Mouse (Mus musculus): ENCODE measurements at regions not wholly inside any gene's neighbourhood (a gene's known extent, or its start where the extent isn't known, plus 50 kb on each side); places are given as distances from the start of the nearest gene placed in this dataset.

- H3K9me3 ChIP-seq, result no peaks in the 10 kb centered on the region
- H3K27ac ChIP-seq, result no peak overlapping the region
- 88% methylated on average over 3 of the region's 3 CpGs for WGBS
- H3K4me1 ChIP-seq, result no peaks in the 10 kb centered on the region
- no peak for DNase-seq (ENCODE audit: extremely low spot score, low spot score)
- no peaks in the 10 kb centered on the region for H3K36me3 ChIP-seq (replicated peaks)
- H3K4me3 ChIP-seq, result no peak overlapping the region
- no peaks in the 10 kb centered on the region for H3K27me3 ChIP-seq (ENCODE audit: poor library complexity, severe bottlenecking)
These were observed 639.4 kb upstream of the B3galt2 start for GRCm38 (mm10) chr1:143001112-143001511.

- no peaks in the 10 kb centered on the region for H3K27me3 ChIP-seq (ENCODE audit: poor library complexity, severe bottlenecking)
- no peak for DNase-seq (ENCODE audit: extremely low spot score, low spot score)
- H3K4me3 ChIP-seq, result no peak overlapping the region
- no peak overlapping the region for H3K27ac ChIP-seq
- no peaks in the 10 kb centered on the region for H3K4me1 ChIP-seq
- WGBS, result 90% methylated on average over 3 of the region's 3 CpGs
- H3K36me3 ChIP-seq (replicated peaks), result no peaks in the 10 kb centered on the region
- H3K9me3 ChIP-seq, result no peaks in the 10 kb centered on the region
These were observed 634.4 kb upstream of the B3galt2 start for GRCm38 (mm10) chr1:143006045-143006444.

DNA sequence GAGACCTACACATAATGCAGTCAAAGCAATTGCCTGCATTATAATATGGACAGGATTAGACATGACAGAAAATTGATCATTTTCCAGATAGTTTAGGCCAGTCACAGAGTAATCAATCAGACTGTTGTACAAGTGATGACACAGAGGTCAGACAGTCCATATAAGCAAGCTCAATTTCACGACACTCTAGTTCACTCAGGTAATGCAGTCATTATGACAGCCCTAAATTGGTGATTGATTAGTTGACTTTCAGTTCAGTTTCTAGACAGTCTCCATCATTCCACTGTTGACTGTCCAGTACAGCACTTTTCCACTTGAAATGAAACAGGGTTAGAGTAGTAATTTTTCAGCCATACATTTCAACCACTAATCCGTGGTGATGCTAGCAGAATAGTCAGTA, 620.5 kb upstream of the B3galt2 start:
- WGBS, result 90% methylated on average over 2 of the region's 2 CpGs
- Histone ChIP-seq H3K9me3 (no peaks in the 10 kb centered on the region), H3K4me1 (no peaks in the 10 kb centered on the region), H3K4me3 (no peak overlapping the region), H3K36me3 (replicated peaks) (no peaks in the 10 kb centered on the region), H3K27ac (no peak overlapping the region), H3K27me3 (ENCODE audit: poor library complexity, severe bottlenecking) (no peaks in the 10 kb centered on the region)
- DNase-seq (ENCODE audit: extremely low spot score, low spot score), result no peak

DNA sequence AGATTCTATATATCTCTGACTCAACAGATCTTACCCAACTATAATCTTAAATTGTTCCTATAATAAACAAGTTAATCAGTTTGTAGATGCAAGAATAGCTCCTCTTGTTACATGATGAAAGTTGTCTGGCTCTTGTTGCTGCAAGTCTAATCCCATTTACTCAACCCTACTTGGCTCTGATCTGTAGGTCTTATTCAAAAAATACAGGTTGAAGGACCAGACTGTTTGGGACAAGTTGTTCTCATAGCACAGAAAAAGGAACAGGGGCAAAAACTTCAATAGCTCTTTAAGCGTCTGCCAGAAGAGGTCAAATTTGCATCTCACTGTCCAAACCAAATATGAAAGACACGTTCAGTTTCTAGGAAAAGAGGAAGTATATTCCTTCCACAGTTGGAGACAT, 587.3 kb upstream of the B3galt2 start:
- DNase-seq (ENCODE audit: extremely low spot score, low spot score), result no peak
- no peaks in the 10 kb centered on the region for H3K4me1 ChIP-seq
- no peaks in the 10 kb centered on the region for H3K36me3 ChIP-seq (replicated peaks)
- H3K27ac ChIP-seq, result no peak overlapping the region
- H3K27me3 ChIP-seq (ENCODE audit: poor library complexity, severe bottlenecking), result no peaks in the 10 kb centered on the region
- no peaks in the 10 kb centered on the region for H3K9me3 ChIP-seq
- no peak overlapping the region for H3K4me3 ChIP-seq
- WGBS, result 89% methylated on average over 2 of the region's 2 CpGs

DNA sequence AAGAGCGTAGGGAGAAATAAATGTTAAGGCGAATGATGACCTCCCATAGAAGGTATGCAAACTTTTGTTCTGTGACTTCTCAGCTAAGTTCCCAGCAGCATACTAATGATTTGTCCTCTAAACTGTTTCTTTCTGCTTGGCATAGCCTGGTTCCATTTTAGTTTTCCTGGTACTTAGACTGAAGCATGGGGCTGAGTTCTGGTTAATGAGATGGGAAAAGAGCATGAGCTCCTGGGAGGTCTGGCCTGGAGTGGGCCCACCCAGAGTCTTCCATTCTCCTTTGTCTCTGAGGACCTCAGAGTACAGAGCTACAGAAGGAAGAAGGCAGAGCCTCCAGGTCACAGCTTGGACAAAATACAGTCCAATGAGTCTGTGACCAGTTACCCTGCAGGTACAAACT, 586.9 kb upstream of the B3galt2 start:
- no peaks in the 10 kb centered on the region for H3K27me3 ChIP-seq (ENCODE audit: poor library complexity, severe bottlenecking)
- no peak overlapping the region for H3K4me3 ChIP-seq
- no peaks in the 10 kb centered on the region for H3K4me1 ChIP-seq
- H3K27ac ChIP-seq, result no peak overlapping the region
- no peaks in the 10 kb centered on the region for H3K36me3 ChIP-seq (replicated peaks)
- WGBS, result 91% methylated on average over 2 of the region's 2 CpGs
- DNase-seq (ENCODE audit: extremely low spot score, low spot score), result no peak
- no peaks in the 10 kb centered on the region for H3K9me3 ChIP-seq

DNA sequence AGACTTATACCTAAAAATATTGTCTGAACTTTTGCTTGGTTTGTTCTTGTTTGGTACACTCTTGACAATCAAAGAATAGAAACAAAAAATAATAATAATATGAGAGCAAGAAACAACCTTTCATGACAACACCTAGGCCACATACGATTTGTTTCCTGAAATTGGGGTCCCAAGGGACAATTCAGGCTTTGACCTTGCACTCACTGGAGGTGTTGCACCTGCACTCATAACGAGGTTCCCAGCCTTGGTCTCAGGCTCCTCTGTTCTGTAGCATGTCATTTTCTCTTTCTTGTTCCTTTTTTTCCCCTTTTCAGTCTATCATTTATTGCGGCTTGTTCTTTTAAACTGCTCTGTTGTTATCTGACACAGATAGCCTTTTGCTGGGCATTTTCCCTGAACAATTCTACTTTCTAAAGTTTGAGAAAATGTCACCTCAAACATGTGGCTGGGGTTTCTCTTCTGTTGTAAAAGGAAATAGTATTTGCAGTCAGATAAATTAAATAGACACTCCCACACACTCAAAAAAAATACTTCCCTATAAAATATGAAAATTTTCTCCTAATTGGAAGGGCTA, 585.9 kb upstream of the B3galt2 start:
- Histone ChIP-seq H3K9me3 (no peaks in the 10 kb centered on the region), H3K27me3 (ENCODE audit: poor library complexity, severe bottlenecking) (no peaks in the 10 kb centered on the region), H3K4me3 (no peak overlapping the region), H3K4me1 (peaks cover 2% of the 10 kb centered on the region; the same call in 1 of the 2 replicates), H3K36me3 (replicated peaks) (no peaks in the 10 kb centered on the region), H3K27ac (no peak overlapping the region)
- 79% methylated on average over 3 of the region's 3 CpGs for WGBS
- no peak for DNase-seq (ENCODE audit: extremely low spot score, low spot score)

DNA sequence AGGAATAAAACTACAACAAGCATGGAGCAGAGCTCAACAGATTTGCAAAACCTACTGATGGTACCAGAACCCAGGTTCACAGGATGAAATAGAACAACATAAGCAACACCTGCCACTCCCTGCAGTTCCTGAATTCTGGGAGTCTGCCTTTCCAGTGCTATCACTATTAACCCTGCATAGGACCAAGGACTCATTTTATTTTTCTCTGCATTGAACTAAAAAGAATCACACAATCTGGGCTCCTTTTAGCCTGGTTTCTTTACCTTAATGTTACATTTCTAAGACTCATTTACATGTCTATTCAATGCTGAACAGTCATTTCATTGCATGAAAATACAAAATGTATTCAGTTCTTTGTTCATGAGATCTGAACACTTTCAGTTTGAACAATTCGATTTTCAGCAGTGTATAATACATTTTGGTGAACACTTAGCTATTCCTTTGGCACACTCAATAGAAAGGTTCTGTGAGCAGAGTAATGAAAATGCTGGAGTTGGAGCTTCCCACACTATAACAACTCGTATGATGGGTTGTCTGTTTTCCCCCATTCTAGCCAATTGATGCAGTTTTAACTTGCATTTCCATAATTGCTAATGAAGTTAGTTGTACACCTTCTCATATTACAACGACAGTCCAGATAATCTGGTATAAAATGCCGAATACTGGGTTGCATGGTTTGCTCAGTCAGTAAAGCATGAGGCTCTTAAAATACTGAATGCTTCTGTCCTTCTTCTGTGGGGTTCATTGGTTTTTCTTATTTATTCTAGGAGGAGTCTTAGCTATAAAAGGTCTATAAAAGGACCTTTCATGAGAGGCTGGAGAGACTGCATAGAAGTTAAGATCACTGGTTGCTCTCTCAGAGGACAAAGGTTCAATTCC, 579.5 kb upstream of the B3galt2 start:
- Histone ChIP-seq H3K4me3 (no peak overlapping the region), H3K4me1 (peaks cover 14% of the 10 kb centered on the region; the same call in 1 of the 2 replicates), H3K27me3 (ENCODE audit: poor library complexity, severe bottlenecking) (no peaks in the 10 kb centered on the region), H3K9me3 (no peaks in the 10 kb centered on the region), H3K36me3 (replicated peaks) (no peaks in the 10 kb centered on the region), H3K27ac (no peak overlapping the region)
- no peak for DNase-seq (ENCODE audit: extremely low spot score, low spot score)
- WGBS, result 65% methylated on average over 4 of the region's 4 CpGs

GRCm38 (mm10) chr1:143065493-143065892, 575.0 kb upstream of the B3galt2 start:
- H3K27ac ChIP-seq, result no peak overlapping the region
- H3K9me3 ChIP-seq, result no peaks in the 10 kb centered on the region
- no peaks in the 10 kb centered on the region for H3K27me3 ChIP-seq (ENCODE audit: poor library complexity, severe bottlenecking)
- DNase-seq (ENCODE audit: extremely low spot score, low spot score), result no peak
- no peaks in the 10 kb centered on the region for H3K36me3 ChIP-seq (replicated peaks)
- H3K4me1 ChIP-seq, result peaks cover 8% of the 10 kb centered on the region; the same call in 1 of the 2 replicates
- H3K4me3 ChIP-seq, result no peak overlapping the region

DNA sequence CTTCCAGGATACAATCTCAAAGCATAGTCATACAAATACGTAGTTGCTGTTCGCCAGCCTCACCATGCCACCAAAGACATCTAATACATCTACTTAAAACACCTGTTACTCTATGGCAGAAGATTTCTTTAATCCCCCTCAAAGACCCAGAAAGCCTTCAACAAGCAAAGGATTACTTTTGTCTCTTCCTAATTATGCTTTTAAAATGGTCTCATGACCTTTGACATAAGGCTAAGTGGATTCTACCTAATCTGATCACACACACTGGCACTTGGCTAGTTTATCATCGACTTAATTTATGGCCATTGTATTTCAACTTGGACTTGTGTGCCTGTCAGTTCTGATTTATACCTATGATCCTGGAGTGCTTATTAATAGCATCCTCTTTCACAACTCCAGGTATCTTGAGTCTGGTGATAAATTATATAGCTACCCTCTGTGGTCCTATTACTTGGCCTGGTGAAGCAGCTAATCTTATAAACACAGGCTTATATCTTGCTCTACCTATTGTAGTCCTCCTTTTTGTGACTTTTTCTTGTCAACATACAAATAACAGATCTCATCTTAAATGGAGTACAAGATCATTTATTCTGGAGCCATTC, 568.6 kb upstream of the B3galt2 start:
- no peaks in the 10 kb centered on the region for H3K4me1 ChIP-seq
- no peaks in the 10 kb centered on the region for H3K27me3 ChIP-seq (ENCODE audit: poor library complexity, severe bottlenecking)
- no peak overlapping the region for H3K4me3 ChIP-seq
- H3K27ac ChIP-seq, result no peak overlapping the region
- 49% methylated on average over 3 of the region's 3 CpGs for WGBS
- DNase-seq (ENCODE audit: extremely low spot score, low spot score), result no peak
- no peaks in the 10 kb centered on the region for H3K36me3 ChIP-seq (replicated peaks)
- H3K9me3 ChIP-seq, result no peaks in the 10 kb centered on the region

GRCm38 (mm10) chr1:143074999-143075398, 565.5 kb upstream of the B3galt2 start:
- WGBS, result 86% methylated on average over 4 of the region's 4 CpGs
- DNase-seq (ENCODE audit: extremely low spot score, low spot score), result no peak
- Histone ChIP-seq H3K4me3 (no peak overlapping the region), H3K27ac (no peak overlapping the region), H3K9me3 (no peaks in the 10 kb centered on the region), H3K36me3 (replicated peaks) (no peaks in the 10 kb centered on the region), H3K27me3 (ENCODE audit: poor library complexity, severe bottlenecking) (no peaks in the 10 kb centered on the region), H3K4me1 (no peaks in the 10 kb centered on the region)

GRCm38 (mm10) chr1:143080441-143080840, 560.0 kb upstream of the B3galt2 start:
- H3K36me3 ChIP-seq (replicated peaks), result no peaks in the 10 kb centered on the region
- H3K4me3 ChIP-seq, result no peak overlapping the region
- no peaks in the 10 kb centered on the region for H3K9me3 ChIP-seq
- no peak overlapping the region for H3K27ac ChIP-seq
- no peak for DNase-seq (ENCODE audit: extremely low spot score, low spot score)
- H3K27me3 ChIP-seq (ENCODE audit: poor library complexity, severe bottlenecking), result no peaks in the 10 kb centered on the region
- no peaks in the 10 kb centered on the region for H3K4me1 ChIP-seq
- WGBS, result 93% methylated on average over 2 of the region's 2 CpGs

GRCm38 (mm10) chr1:143096904-143097303, 543.6 kb upstream of the B3galt2 start:
- Histone ChIP-seq H3K27ac (no peak overlapping the region), H3K27me3 (ENCODE audit: poor library complexity, severe bottlenecking) (no peaks in the 10 kb centered on the region), H3K9me3 (no peaks in the 10 kb centered on the region), H3K4me3 (no peak overlapping the region), H3K4me1 (no peaks in the 10 kb centered on the region), H3K36me3 (replicated peaks) (no peaks in the 10 kb centered on the region)
- 74% methylated on average over 4 of the region's 4 CpGs for WGBS
- DNase-seq (ENCODE audit: extremely low spot score, low spot score), result no peak

DNA sequence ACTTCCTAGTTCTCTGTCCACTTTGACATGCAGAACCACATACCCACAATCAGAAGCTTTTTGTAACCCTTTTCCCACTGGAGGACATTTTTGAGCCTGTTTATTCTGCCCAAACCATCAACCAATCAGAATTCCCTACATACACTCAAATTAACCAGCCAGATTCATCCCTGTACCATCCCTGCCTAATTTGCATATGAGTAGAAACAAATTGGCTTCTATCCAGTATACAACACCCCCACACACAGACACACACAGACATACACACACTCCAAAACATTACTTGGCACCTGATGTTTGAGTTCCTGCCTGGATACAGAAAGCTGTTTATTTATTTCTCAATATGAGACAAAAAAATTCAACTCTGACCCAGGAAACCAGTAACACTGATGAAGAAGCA, 542.2 kb upstream of the B3galt2 start:
- Histone ChIP-seq H3K27me3 (ENCODE audit: poor library complexity, severe bottlenecking) (no peaks in the 10 kb centered on the region), H3K27ac (no peak overlapping the region), H3K9me3 (no peaks in the 10 kb centered on the region), H3K4me1 (no peaks in the 10 kb centered on the region), H3K4me3 (no peak overlapping the region), H3K36me3 (replicated peaks) (no peaks in the 10 kb centered on the region)
- no peak for DNase-seq (ENCODE audit: extremely low spot score, low spot score)

Data from forebrain, embryonic 10.5 days (tissue).